Mouse (Mus musculus): ENCODE data around the gene Glis3.

The Glis3 gene

DNA sequence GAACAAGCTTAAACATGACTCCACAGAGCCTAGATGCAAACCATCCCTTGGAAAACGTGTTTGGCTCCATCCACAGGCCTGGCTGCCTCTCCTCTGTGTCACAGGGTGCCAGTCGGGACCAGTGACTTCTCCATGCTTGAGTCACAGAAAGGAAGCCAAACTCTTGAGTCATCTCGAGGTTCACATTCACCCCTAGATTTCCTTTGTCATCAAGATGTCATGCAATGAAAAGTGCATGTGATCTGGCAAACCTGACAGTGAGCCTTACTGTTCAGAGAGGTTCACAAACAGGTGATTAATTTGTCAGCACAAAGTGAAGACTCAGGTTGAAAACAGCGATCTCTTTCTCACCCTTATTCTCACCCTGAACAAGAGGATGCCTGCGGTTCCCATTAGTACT, 290.7 kb downstream of the Glis3 start:
- DNase-seq (ENCODE audit: inconsistent ontology term): peak; percentile 90

DNA sequence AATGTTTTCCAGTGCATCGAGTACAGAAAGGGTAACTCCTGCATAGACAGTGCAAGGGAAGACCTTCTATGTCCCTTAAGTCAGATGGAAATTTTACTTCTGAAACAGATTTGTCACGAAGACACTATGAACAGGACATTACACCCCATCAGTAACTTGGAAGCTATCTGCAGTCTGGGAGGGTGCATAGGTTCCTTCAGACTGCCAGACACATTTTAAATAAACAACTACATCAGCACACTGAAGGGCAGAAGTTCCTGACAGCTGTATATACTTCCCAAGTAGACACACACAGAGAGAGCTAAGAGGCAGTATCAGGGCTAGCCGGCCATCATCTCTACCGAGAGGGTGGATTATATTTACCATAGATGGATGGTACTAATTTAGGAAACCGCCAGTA, 296.5 kb downstream of the Glis3 start:
- DNase-seq (ENCODE audit: inconsistent ontology term): no peak

- DNase-seq (ENCODE audit: inconsistent ontology term): peak; percentile 32
These were observed 297.5 kb downstream of the Glis3 start for GRCm38 (mm10) chr19:28382168-28382911.

GRCm38 (mm10) chr19:28381441-28381840, 298.4 kb downstream of the Glis3 start:
- DNase-seq (ENCODE audit: inconsistent ontology term): no peak

DNA sequence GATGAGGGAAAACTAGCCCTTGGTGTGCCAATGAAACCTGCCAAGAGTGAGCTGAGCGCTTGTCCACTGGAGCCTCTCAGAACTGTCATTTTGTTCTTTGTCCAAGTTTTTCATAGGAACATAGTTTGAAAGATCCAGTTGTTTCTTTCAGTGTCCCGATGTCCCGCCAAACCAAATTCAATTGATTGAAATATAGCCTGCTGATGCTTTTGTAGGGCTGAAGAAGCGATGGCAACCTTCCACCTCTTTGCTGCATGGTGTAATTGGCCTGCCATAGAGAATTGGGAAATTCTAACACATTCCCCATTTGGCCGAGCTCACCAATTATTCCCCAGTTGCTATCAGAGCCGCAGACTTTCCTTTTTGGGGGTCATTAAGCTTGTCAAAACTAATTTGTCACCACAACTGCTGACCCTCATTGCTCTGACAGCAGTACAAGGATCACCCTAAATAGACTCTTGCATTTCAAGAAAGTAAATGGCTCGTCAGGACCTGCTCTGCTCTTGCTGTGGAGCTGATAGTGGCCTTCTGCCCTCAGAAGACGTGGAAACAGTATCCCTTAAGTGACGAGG, 299.1 kb downstream of the Glis3 start:
- DNase-seq (ENCODE audit: inconsistent ontology term): peak; percentile 92

DNA sequence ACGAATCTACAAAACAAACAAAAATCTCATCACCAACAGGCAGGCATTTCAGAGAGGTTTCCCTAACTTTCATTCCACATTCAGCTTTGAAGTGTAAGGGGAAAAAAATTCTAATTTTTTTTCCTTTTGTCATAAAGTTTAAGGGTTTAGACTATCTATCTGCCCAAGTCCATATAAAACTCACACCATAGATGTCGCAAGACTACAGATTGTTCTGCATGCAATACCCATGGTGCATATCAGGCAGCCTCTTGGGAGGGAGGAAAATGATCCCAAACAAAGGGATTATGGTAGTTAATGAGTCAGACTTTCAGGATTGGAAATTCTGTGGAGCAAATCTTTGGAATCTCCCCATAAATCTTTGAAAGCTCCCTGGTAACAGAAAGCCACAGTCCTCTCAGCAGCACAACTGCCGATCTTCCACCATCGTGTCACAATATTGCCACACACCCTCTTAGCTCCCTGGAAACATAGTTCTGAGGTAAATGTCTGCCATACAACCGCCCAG, 302.0 kb downstream of the Glis3 start:
- DNase-seq (ENCODE audit: inconsistent ontology term): no peak

DNA sequence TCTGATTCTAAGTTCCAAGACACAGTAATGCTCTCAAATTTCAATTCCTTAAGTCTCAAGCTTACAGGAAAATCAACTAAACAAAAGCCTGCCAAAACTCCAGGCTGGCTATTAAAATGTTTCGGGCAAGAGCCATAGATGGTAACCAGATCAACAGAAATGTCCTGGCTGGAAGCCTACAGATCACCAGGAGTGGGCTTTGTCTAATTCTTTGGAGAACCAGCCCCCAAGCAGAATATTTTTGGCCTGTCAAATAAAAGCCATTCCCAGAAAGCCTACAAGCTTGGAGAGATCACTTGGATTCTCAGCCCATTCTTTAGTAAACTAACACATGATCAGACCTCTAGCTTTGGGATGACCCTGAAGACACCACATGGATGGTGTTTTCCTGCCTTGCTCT, 303.5 kb downstream of the Glis3 start:
- peak; percentile 66 for DNase-seq (ENCODE audit: inconsistent ontology term)

DNA sequence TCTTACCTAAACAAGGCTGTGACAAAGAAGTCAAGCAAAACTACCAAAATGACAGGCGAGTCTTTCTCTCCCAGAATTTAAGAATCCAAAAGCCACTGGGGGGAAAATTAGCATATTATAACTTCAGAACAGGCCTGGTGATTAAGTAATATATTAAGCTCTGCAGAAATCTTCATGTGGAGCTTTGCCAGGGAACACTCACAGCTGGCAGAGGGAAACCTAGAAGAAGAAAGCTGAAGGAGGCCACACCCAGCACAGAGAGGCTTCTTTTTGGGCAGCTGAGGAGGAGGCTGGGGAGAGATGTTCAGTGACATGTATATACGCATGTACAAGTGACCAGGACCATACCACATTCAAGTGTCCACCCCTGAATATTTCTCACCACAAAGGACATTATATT, 304.1 kb downstream of the Glis3 start:
- no peak for DNase-seq (ENCODE audit: inconsistent ontology term)

GRCm38 (mm10) chr19:28374524-28374923, 305.4 kb downstream of the Glis3 start:
- DNase-seq (ENCODE audit: inconsistent ontology term): no peak

DNA sequence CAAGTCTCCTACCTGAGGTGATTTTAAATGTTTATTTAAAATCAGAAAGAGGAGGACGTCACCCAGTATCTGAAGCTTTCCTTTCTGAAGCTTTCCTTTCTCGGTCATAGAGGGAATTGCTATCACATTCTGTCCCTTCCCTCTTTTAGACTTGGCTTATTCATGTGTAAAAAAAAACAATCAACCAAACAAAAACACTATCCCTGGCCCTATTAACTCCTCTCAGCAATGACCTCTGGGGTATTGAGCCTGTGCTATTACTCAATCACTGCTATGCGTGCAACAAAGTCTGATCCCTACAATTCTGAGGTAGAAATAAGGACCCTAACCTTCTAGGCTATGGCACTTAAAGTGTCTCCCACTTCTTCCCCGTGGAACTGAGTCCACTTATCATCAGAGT, 311.7 kb downstream of the Glis3 start:
- no peak for DNase-seq (ENCODE audit: inconsistent ontology term)

DNA sequence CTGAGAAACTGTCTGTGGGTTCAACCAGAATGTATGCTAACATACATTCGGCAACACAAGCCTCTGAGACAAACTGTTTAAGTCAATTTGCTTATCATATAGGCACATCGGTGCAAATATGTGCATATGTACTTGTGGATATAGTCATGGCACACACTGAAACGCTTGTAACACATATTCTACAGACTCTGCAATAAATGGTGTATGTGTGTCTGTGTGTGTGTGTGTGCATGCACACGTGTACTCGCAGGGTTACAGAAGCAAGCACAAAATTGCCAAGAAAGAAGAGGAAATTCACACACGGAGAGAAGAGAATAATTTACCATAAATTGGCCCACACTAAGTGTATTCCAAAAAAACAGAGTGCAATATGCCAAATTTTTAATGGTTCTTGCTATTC, 312.6 kb downstream of the Glis3 start:
- no peak for DNase-seq (ENCODE audit: inconsistent ontology term)

- DNase-seq (ENCODE audit: inconsistent ontology term): peak; percentile 80
These were observed 313.1 kb downstream of the Glis3 start for GRCm38 (mm10) chr19:28366766-28367165.

DNA sequence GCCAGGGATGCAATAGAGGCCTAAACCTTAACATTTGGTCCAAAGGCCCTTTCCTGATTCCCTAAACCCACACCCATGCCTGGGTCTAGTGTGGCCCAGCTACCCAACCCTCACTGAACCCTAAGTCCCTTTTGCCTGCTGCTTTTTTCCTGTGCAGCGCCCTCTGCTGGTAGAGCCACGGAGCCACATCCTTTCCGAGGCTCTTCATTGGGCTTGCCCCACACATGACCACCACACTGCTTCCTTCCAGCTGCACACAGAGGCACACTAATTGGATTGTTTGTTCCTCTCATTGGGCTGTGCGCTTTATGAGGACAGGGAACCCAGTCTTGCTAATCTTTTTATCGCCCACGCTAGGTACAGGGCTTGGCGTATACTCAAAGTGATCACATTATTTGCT, 314.0 kb downstream of the Glis3 start:
- DNase-seq (ENCODE audit: inconsistent ontology term): no peak

- no peak for DNase-seq (ENCODE audit: inconsistent ontology term)
These were observed 319.0 kb downstream of the Glis3 start for GRCm38 (mm10) chr19:28360884-28361283.

DNA sequence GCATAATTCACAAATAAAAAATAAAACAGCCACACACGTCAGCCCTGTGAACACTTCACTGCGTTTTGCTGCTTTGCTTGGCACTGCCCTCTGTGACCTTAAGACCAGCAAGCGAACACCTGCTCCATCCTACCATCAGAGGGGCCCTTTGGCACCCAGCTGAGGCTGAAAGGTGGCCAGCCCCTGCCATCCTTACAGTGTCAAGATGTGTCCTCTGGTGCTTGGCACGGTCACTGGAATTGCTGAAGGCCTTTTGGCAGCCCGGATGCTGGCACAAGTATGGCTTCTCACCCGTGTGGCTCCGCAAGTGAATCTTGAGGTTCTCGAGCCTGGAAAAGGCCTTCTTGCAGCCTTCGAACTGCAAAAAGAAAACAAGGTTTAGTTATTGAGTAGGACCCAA, 322.3 kb downstream of the Glis3 start:
- DNase-seq (ENCODE audit: inconsistent ontology term): no peak

DNA sequence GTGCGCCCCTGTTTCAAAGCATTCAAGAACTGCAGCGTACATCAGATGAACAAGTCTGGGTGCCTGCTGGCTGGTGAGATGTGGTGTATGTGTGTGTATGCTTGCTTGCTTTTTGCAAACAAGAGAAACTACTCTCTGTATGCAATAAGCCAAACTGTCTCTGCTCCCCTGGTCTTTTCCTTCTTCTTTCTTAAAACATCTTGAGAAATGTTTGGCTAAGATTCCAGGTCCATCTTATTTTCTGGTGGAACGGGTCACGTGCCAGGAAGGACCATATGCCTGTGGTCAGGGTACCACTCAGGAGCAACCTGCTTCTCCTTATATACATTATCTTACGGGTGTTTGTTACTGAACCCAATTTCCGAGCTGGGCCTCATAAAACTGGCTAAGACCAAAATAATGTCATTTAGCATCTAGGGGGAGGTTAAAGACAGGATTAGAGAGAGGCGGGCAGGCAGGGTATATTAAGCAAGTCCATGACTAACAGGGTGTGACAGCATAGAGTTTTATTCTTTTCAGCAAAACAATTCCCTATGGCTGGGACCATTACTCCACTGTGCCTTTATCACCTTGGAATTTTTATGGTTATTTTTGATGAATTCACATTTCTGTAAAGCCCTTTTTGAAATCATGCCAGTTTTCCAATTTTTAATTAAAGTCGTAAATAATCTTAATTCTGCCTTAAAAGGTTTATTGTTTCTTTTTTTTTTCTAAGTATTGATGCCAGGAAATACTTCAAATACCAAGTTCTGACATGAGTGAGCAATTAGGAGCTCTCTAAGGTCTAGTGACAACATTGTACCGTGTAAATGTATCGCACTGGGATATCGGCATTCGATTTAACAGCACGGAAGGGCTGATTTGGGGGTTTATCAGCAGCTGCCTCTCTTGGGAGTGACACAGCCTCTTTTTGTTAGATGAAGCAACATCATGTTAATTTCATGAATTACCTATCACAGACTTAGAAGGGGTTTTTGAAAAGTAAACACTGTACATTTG, 328.5 kb downstream of the Glis3 start:
- peak; percentile 83 for DNase-seq (ENCODE audit: inconsistent ontology term)

DNA sequence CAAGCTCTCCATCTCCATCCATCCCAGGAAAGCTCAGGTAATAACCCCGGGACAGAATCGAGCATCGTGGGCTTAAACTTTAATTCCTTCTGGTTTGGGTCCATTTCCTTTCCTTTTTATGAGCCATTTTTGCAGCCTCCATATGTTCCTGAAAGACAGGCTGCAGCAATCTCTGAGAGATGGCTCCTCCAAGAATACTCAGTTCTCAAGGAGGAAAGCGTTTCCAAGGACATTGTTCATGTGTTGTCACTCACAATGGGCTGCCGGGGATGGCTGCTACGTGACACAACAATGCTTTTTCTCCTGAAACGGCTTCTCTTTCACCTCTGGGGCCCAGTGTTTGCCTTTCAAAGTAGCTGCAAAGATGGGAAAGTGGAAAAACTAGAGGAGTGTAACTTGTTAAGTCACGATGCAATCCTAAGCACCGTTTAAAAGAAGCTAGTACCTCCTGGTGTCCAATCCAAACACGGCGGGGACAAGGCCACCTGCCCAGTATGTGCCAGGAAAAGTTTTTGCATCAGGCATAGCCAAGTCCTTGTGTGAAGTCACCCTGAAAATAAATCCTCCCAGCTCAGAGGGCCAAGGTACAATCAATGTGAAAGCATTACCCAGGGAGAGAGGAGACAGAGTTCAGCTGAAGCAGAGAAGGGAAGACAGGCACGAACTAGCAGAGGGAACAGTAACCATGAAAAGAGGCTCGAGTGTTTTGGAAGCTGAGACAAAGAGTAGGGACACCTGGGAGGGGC, 332.6 kb downstream of the Glis3 start:
- DNase-seq (ENCODE audit: inconsistent ontology term): no peak

DNA sequence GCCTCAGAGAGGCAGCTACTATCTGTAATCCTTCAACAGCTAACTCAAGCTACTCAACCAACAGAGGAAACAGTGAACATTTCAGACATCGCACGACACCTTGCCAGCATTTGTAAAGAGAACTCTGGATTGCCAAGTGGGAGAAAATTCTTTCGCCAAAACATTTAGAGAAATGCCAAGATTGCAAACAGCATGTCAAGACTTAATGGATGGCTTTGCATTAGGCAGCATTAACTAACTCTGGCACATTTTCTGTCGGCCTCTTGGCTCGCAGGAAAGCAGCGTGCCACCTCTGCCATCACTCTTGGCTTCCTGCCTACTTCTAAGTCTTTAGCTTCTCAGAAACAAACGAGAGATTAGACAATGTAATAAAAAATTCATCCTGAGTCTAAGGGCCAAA, 336.2 kb downstream of the Glis3 start:
- no peak for DNase-seq (ENCODE audit: inconsistent ontology term)

- no peak for DNase-seq (ENCODE audit: inconsistent ontology term)
These were observed 342.3 kb downstream of the Glis3 start for GRCm38 (mm10) chr19:28337574-28337973.

- peak; percentile 59 for DNase-seq (ENCODE audit: inconsistent ontology term)
These were observed 343.0 kb downstream of the Glis3 start for GRCm38 (mm10) chr19:28336651-28337510.

- DNase-seq (ENCODE audit: inconsistent ontology term): no peak
These were observed 344.0 kb downstream of the Glis3 start for GRCm38 (mm10) chr19:28335890-28336289.
